Mouse (Mus musculus) monocyte, adult 2 months (primary cell): ENCODE data around the gene Dok1.

Experiments used
- DNase-seq, 2 experiments: peaks; one replicate each; pipeline ENCODE4 v3.0.0; 2022; ENCODE audit warnings: low spot score in 2 of 2, low read depth in 1 of 2

The Dok1 gene

GRCm38 (mm10) chr6:83049367-83049766, 16.1 kb upstream of the Dok1 start:
- no peak for DNase-seq

- peak in 1 of 2 experiments; percentile 27 for DNase-seq
These were observed 11.5 kb upstream of the Dok1 start for GRCm38 (mm10) chr6:83044742-83045141.

- no peak for DNase-seq
These were observed 10.7 kb upstream of the Dok1 start for GRCm38 (mm10) chr6:83043993-83044392.

GRCm38 (mm10) chr6:83043561-83043960, 10.3 kb upstream of the Dok1 start:
- DNase-seq = no peak

- DNase-seq = no peak
These were observed 7.3 kb upstream of the Dok1 start for GRCm38 (mm10) chr6:83040601-83041000.

- DNase-seq = peak; percentile 79 to 95
These were observed 5.3 kb upstream of the Dok1 start for GRCm38 (mm10) chr6:83038496-83039012.

GRCm38 (mm10) chr6:83037188-83037587, 3.9 kb upstream of the Dok1 start:
- no peak for DNase-seq

- no peak for DNase-seq
These were observed 1.3 kb upstream of the Dok1 start for GRCm38 (mm10) chr6:83034463-83035055.

- no peak for DNase-seq
These were observed 491 bp downstream of the Dok1 start for GRCm38 (mm10) chr6:83032769-83033191.

- no peak for DNase-seq
These were observed 1.2 kb downstream of the Dok1 start for GRCm38 (mm10) chr6:83031921-83032590.

- DNase-seq = no peak
These were observed 2.2 kb downstream of the Dok1 start for GRCm38 (mm10) chr6:83031111-83031510.

- no peak for DNase-seq
These were observed 3.5 kb downstream of the Dok1 start for GRCm38 (mm10) chr6:83029777-83030176.

GRCm38 (mm10) chr6:83027706-83028105, 5.6 kb downstream of the Dok1 start:
- DNase-seq = no peak

- DNase-seq = no peak
These were observed 6.0 kb downstream of the Dok1 start for GRCm38 (mm10) chr6:83027293-83027692.

GRCm38 (mm10) chr6:83025221-83025620, 8.1 kb downstream of the Dok1 start:
- DNase-seq = no peak

GRCm38 (mm10) chr6:83024421-83024820, 8.8 kb downstream of the Dok1 start:
- no peak for DNase-seq

- DNase-seq = no peak
These were observed 9.5 kb downstream of the Dok1 start for GRCm38 (mm10) chr6:83023786-83024185.

GRCm38 (mm10) chr6:83023008-83023407, 10.3 kb downstream of the Dok1 start:
- DNase-seq = no peak

- no peak for DNase-seq
These were observed 12.3 kb downstream of the Dok1 start for GRCm38 (mm10) chr6:83020836-83021593.

GRCm38 (mm10) chr6:83020121-83020520, 13.2 kb downstream of the Dok1 start:
- no peak for DNase-seq

- DNase-seq = no peak
These were observed 14.2 kb downstream of the Dok1 start for GRCm38 (mm10) chr6:83019044-83019443.

- no peak for DNase-seq
These were observed 16.1 kb downstream of the Dok1 start for GRCm38 (mm10) chr6:83017190-83017589.
